Mouse (Mus musculus): Measurements from ENCODE around the gene Gba.

GRCm38 (mm10) chr3:89183959-89184315, 18.8 kb upstream of the Gba start:
- TF ChIP-seq CTCF (IDR thresholded peaks at IDR 0.05; ENCODE audit: low read depth): no peak
- TF ChIP-seq EP300 (IDR thresholded peaks at IDR 0.05; ENCODE audit: low read depth): no peak

All from heart, postnatal 0 days (tissue).